Mouse (Mus musculus): ENCODE data around the gene Mybpc1. TPM values are rescaled to one million over a fixed set of nuclear protein-coding genes. Genes with fewer than 3 reads are reported as not detected.

The Mybpc1 gene
- polyA plus RNA-seq, 1 experiment from 2014 or later = 17.9 TPM

- no peaks in the 10 kb centered on the region for H3K36me3 ChIP-seq (ENCODE audit: control insufficient read depth, insufficient read depth)
- no peaks in the 10 kb centered on the region for H3K27me3 ChIP-seq (ENCODE audit: control insufficient read depth, insufficient read depth, low read depth, low read length)
- WGBS (ENCODE audit: insufficient replicate concordance) = 76% methylated on average over 11 of the region's 11 CpGs
- H3K27ac ChIP-seq (ENCODE audit: low read length) = no peak overlapping the region
- no peak overlapping the region for H3K4me3 ChIP-seq (ENCODE audit: low read depth, low read length)
- H3K4me1 ChIP-seq (ENCODE audit: control insufficient read depth, low read depth, low read length) = no peaks in the 10 kb centered on the region
- H3K9me3 ChIP-seq (replicated peaks; ENCODE audit: control insufficient read depth, low read length) = no peaks in the 10 kb centered on the region
- H3K4me2 ChIP-seq (ENCODE audit: low read depth, low read length) = no peak overlapping the region
- ATAC-seq (ENCODE audit: low read depth) = no peak
- H3K9ac ChIP-seq (ENCODE audit: low read depth, low read length) = no peak overlapping the region
Measured at GRCm38 (mm10) chr10:88613051-88613450, 8.1 kb upstream of the Mybpc1 start.

- Histone ChIP-seq H3K36me3 (ENCODE audit: control insufficient read depth, insufficient read depth) (no peaks in the 10 kb centered on the region), H3K27me3 (ENCODE audit: control insufficient read depth, insufficient read depth, low read depth, low read length) (no peaks in the 10 kb centered on the region), H3K4me3 (ENCODE audit: low read depth, low read length) (no peak overlapping the region), H3K4me1 (ENCODE audit: control insufficient read depth, low read depth, low read length) (no peaks in the 10 kb centered on the region), H3K27ac (ENCODE audit: low read length) (no peak overlapping the region), H3K9ac (ENCODE audit: low read depth, low read length) (no peak overlapping the region), H3K4me2 (ENCODE audit: low read depth, low read length) (no peak overlapping the region), H3K9me3 (replicated peaks; ENCODE audit: control insufficient read depth, low read length) (no peaks in the 10 kb centered on the region)
- no peak for ATAC-seq (ENCODE audit: low read depth)
- WGBS (ENCODE audit: insufficient replicate concordance) = 61% methylated on average over 7 of the region's 7 CpGs
Measured at GRCm38 (mm10) chr10:88606686-88607085, 1.7 kb upstream of the Mybpc1 start.

- H3K27ac ChIP-seq (ENCODE audit: low read length) = no peak overlapping the region
- H3K9me3 ChIP-seq (replicated peaks; ENCODE audit: control insufficient read depth, low read length) = no peaks in the 10 kb centered on the region
- no peak overlapping the region for H3K4me2 ChIP-seq (ENCODE audit: low read depth, low read length)
- 71% methylated on average over 8 of the region's 8 CpGs for WGBS (ENCODE audit: insufficient replicate concordance)
- H3K36me3 ChIP-seq (ENCODE audit: control insufficient read depth, insufficient read depth) = no peaks in the 10 kb centered on the region
- no peaks in the 10 kb centered on the region for H3K27me3 ChIP-seq (ENCODE audit: control insufficient read depth, insufficient read depth, low read depth, low read length)
- ATAC-seq (ENCODE audit: low read depth) = no peak
- no peak overlapping the region for H3K9ac ChIP-seq (ENCODE audit: low read depth, low read length)
- H3K4me3 ChIP-seq (ENCODE audit: low read depth, low read length) = no peak overlapping the region
- no peaks in the 10 kb centered on the region for H3K4me1 ChIP-seq (ENCODE audit: control insufficient read depth, low read depth, low read length)
Measured at GRCm38 (mm10) chr10:88606065-88606464, 1.1 kb upstream of the Mybpc1 start.

GRCm38 (mm10) chr10:88603773-88604172 lies 1.2 kb downstream of the Mybpc1 start:
- Histone ChIP-seq H3K9ac (ENCODE audit: low read depth, low read length) (no peak overlapping the region), H3K27me3 (ENCODE audit: control insufficient read depth, insufficient read depth, low read depth, low read length) (no peaks in the 10 kb centered on the region), H3K27ac (ENCODE audit: low read length) (no peak overlapping the region), H3K4me2 (ENCODE audit: low read depth, low read length) (no peak overlapping the region), H3K36me3 (ENCODE audit: control insufficient read depth, insufficient read depth) (no peaks in the 10 kb centered on the region), H3K9me3 (replicated peaks; ENCODE audit: control insufficient read depth, low read length) (no peaks in the 10 kb centered on the region), H3K4me3 (ENCODE audit: low read depth, low read length) (no peak overlapping the region), H3K4me1 (ENCODE audit: control insufficient read depth, low read depth, low read length) (no peaks in the 10 kb centered on the region)
- ATAC-seq (ENCODE audit: low read depth) = no peak
- WGBS (ENCODE audit: insufficient replicate concordance) = 40% methylated on average over 2 of the region's 2 CpGs

GRCm38 (mm10) chr10:88603256-88603655 lies 1.7 kb downstream of the Mybpc1 start:
- H3K36me3 ChIP-seq (ENCODE audit: control insufficient read depth, insufficient read depth) = no peaks in the 10 kb centered on the region
- 60% methylated on average over 5 of the region's 5 CpGs for WGBS (ENCODE audit: insufficient replicate concordance)
- no peak for ATAC-seq (ENCODE audit: low read depth)
- H3K4me2 ChIP-seq (ENCODE audit: low read depth, low read length) = no peak overlapping the region
- no peaks in the 10 kb centered on the region for H3K27me3 ChIP-seq (ENCODE audit: control insufficient read depth, insufficient read depth, low read depth, low read length)
- H3K4me1 ChIP-seq (ENCODE audit: control insufficient read depth, low read depth, low read length) = no peaks in the 10 kb centered on the region
- H3K9ac ChIP-seq (ENCODE audit: low read depth, low read length) = no peak overlapping the region
- no peak overlapping the region for H3K27ac ChIP-seq (ENCODE audit: low read length)
- H3K4me3 ChIP-seq (ENCODE audit: low read depth, low read length) = no peak overlapping the region
- no peaks in the 10 kb centered on the region for H3K9me3 ChIP-seq (replicated peaks; ENCODE audit: control insufficient read depth, low read length)

- 75% methylated on average over 7 of the region's 7 CpGs for WGBS (ENCODE audit: insufficient replicate concordance)
- H3K4me1 ChIP-seq (ENCODE audit: control insufficient read depth, low read depth, low read length) = no peaks in the 10 kb centered on the region
Measured at GRCm38 (mm10) chr10:88600591-88600990, 4.4 kb downstream of the Mybpc1 start.

GRCm38 (mm10) chr10:88592316-88592715 lies 12.6 kb downstream of the Mybpc1 start:
- Histone ChIP-seq H3K4me1 (ENCODE audit: control insufficient read depth, low read depth, low read length) (no peaks in the 10 kb centered on the region), H3K27ac (ENCODE audit: low read length) (no peak overlapping the region), H3K36me3 (ENCODE audit: control insufficient read depth, insufficient read depth) (no peaks in the 10 kb centered on the region), H3K9ac (ENCODE audit: low read depth, low read length) (no peak overlapping the region), H3K9me3 (replicated peaks; ENCODE audit: control insufficient read depth, low read length) (no peaks in the 10 kb centered on the region), H3K4me3 (ENCODE audit: low read depth, low read length) (no peak overlapping the region), H3K27me3 (ENCODE audit: control insufficient read depth, insufficient read depth, low read depth, low read length) (no peaks in the 10 kb centered on the region), H3K4me2 (ENCODE audit: low read depth, low read length) (no peak overlapping the region)
- 69% methylated on average over 4 of the region's 4 CpGs for WGBS (ENCODE audit: insufficient replicate concordance)
- no peak for ATAC-seq (ENCODE audit: low read depth)

More at GRCm38 (mm10) chr10:88600591-88600990, 4.4 kb downstream of the Mybpc1 start:
- Histone ChIP-seq H3K27ac (ENCODE audit: low read length) (no peak overlapping the region), H3K9me3 (replicated peaks; ENCODE audit: control insufficient read depth, low read length) (no peaks in the 10 kb centered on the region), H3K4me3 (ENCODE audit: low read depth, low read length) (no peak overlapping the region), H3K9ac (ENCODE audit: low read depth, low read length) (no peak overlapping the region), H3K27me3 (ENCODE audit: control insufficient read depth, insufficient read depth, low read depth, low read length) (no peaks in the 10 kb centered on the region), H3K36me3 (ENCODE audit: control insufficient read depth, insufficient read depth) (no peaks in the 10 kb centered on the region), H3K4me2 (ENCODE audit: low read depth, low read length) (no peak overlapping the region)
- ATAC-seq (ENCODE audit: low read depth) = no peak

- 69% methylated on average over 12 of the region's 12 CpGs for WGBS (ENCODE audit: insufficient replicate concordance)
Measured at GRCm38 (mm10) chr10:88591042-88591441, 13.9 kb downstream of the Mybpc1 start.

GRCm38 (mm10) chr10:88584469-88584868 lies 20.5 kb downstream of the Mybpc1 start:
- H3K9ac ChIP-seq (ENCODE audit: low read depth, low read length) = no peak overlapping the region
- no peak overlapping the region for H3K4me2 ChIP-seq (ENCODE audit: low read depth, low read length)
- H3K27ac ChIP-seq (ENCODE audit: low read length) = no peak overlapping the region
- H3K4me3 ChIP-seq (ENCODE audit: low read depth, low read length) = no peak overlapping the region
- no peaks in the 10 kb centered on the region for H3K36me3 ChIP-seq (ENCODE audit: control insufficient read depth, insufficient read depth)
- ATAC-seq (ENCODE audit: low read depth) = no peak
- no peaks in the 10 kb centered on the region for H3K9me3 ChIP-seq (replicated peaks; ENCODE audit: control insufficient read depth, low read length)
- H3K27me3 ChIP-seq (ENCODE audit: control insufficient read depth, insufficient read depth, low read depth, low read length) = no peaks in the 10 kb centered on the region
- no peaks in the 10 kb centered on the region for H3K4me1 ChIP-seq (ENCODE audit: control insufficient read depth, low read depth, low read length)
- WGBS (ENCODE audit: insufficient replicate concordance) = 71% methylated on average over 11 of the region's 11 CpGs

More at GRCm38 (mm10) chr10:88591042-88591441, 13.9 kb downstream of the Mybpc1 start:
- Histone ChIP-seq H3K9ac (ENCODE audit: low read depth, low read length) (no peak overlapping the region), H3K27me3 (ENCODE audit: control insufficient read depth, insufficient read depth, low read depth, low read length) (no peaks in the 10 kb centered on the region), H3K9me3 (replicated peaks; ENCODE audit: control insufficient read depth, low read length) (no peaks in the 10 kb centered on the region), H3K4me2 (ENCODE audit: low read depth, low read length) (no peak overlapping the region), H3K36me3 (ENCODE audit: control insufficient read depth, insufficient read depth) (no peaks in the 10 kb centered on the region), H3K27ac (ENCODE audit: low read length) (no peak overlapping the region), H3K4me3 (ENCODE audit: low read depth, low read length) (no peak overlapping the region), H3K4me1 (ENCODE audit: control insufficient read depth, low read depth, low read length) (no peaks in the 10 kb centered on the region)
- ATAC-seq (ENCODE audit: low read depth) = no peak
